Mouse (Mus musculus): ENCODE results near the gene Xpo1.

DNA sequence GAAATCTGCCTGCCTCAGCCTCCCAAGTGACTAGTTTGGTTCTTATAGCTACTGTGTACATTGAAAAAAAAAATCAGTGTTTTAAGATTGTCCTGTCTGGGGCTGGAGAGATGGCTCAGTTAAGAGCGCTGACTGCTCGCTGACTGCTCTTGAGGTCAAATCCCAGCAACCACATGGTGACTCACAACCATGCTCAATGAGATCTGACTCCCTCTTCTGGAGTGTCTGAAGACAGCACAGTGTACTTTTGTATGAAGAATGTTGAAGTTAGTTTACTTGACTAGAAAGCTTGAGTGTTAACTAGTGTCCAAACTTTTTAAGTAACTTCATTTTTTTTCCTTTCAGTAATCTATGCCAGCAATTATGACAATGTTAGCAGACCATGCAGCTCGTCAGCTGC lies 5.6 kb downstream of the Xpo1 start:
- TF ChIP-seq USF1 (IDR thresholded peaks at IDR 0.05; ENCODE audit: low read depth, low read length) (no peak), CTCF (conservative IDR thresholded peaks at IDR 0.05 in 1 of 2, IDR thresholded peaks at IDR 0.05 in 1 of 2; ENCODE audit: low read depth in 2 of 2, low read length in 2 of 2) (peak; percentile 34 to 64), TCF12 (IDR thresholded peaks at IDR 0.05; ENCODE audit: low read depth, low read length) (no peak), SMC3 (IDR thresholded peaks at IDR 0.05; ENCODE audit: low read depth, low read length) (peak; percentile 56), POLR2AphosphoS2 (IDR thresholded peaks at IDR 0.05; ENCODE audit: low read depth, low read length) (no peak), EP300 (IDR thresholded peaks at IDR 0.05; ENCODE audit: low read length) (no peak), E2F4 (IDR thresholded peaks at IDR 0.05; ENCODE audit: insufficient replicate concordance, low read depth, low read length) (no peak), HCFC1 (IDR thresholded peaks at IDR 0.05; ENCODE audit: low read depth, low read length) (no peak), BHLHE40 (IDR thresholded peaks at IDR 0.05; ENCODE audit: low read depth, low read length) (no peak), RAD21 (IDR thresholded peaks at IDR 0.05; ENCODE audit: low read depth, low read length) (peak; percentile 49)

Data from CH12.LX (cell line).